Mouse (Mus musculus) liver, adult (tissue): ENCODE data around the gene Gc.

ENCODE experiments used
- GATA4 ChIP-seq: IDR thresholded peaks from 2 replicates; pipeline ENCODE4 v1.6.1; 2014; ENCODE audit warnings: mild to moderate bottlenecking, low read length; ENCODE audit not compliant: insufficient replicate concordance

Gc gene

DNA sequence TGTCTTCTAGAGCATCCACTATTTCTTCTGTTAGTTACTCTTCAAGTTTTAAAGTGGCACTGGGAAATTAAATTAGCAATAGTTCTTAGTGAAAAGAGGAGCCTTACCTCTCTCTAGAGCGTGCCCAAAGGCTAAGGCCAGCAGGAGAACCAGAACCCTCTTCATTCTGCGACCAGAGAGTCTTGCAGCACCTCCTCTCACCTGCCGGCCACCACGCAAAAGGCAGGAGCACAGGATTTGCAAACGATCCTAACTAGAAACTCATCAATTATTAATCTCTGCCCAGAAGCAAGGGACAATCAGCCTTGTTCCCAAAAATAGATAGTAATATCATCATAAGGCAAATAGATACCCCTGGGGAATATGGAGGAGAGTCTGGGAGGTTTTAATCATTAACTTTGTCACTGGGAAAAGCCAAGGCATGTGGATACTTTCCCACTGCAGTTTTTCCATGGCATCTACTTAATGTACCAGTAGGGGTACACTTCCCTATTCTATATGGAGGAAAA is at the start of gene Gc:
Gene Gc (minus strand): TSS at position 345 of the 509 bp plus-strand sequence.
- no peak for TF ChIP-seq GATA4

- no peak for TF ChIP-seq GATA4
These were observed 42.5 kb upstream of the Gc start for GRCm38 (mm10) chr5:89500182-89500581.

DNA sequence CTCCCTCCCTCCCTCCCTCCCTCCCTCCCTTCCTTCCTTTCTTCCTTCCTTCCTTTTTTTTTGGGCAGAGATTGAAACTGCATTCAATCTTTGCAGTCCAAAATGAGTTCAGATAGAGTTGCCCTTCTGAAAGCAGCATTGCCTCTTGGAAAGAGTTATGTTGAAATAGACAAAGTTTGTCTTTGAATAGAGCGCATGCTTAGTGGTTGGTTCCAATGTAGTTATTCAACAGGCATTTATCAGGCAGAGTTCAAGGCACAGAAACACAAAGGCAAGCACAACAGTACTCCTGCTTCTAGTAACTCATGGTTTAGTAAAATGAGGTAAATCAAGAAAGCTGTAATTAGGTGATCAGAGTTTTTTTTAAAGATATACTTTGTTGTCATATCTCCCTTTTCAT is 34.9 kb upstream of the Gc start:
- TF ChIP-seq GATA4, result no peak

DNA sequence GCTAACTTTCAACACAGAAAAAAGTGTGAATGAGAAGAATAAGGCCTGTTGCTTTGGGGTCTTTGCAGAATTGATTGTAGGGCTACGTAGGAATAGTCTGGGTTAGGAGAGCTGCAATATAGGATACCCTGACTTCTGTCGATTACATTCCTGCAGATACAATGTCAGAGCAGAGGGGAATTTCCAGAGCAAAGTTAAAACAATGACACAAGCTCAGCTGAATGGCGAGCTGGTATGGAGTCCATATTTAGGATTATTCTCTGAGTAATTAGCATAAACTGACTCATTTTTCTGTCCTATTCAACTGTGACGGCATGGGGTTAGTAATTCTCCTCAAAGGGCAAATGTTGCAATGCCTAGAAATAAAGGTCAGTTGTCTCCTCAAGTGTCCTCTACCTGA is 12.8 kb upstream of the Gc start:
- TF ChIP-seq GATA4, result no peak

DNA sequence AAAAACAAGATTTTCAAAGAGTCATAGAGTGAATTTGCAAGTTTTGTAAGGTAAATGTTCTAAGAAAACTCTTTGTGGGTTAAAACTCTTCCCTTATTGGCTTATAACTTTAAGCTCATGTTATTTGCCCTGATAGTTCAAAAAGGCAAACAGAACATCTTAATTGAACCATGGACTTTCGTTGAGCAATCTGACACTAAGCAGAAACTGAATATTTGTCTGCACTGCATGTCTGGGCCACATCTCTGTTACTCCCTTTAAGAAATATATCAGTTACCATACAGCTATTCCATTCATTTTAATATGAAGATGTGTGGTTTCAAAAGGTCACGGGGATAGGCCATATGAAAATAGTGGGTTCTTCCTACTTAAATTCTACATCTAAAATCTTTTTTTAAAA is 10.2 kb upstream of the Gc start:
- TF ChIP-seq GATA4, result no peak

- no peak for TF ChIP-seq GATA4
These were observed 9.3 kb upstream of the Gc start for GRCm38 (mm10) chr5:89467045-89467444.

GRCm38 (mm10) chr5:89466275-89466674 is 8.6 kb upstream of the Gc start:
- no peak for TF ChIP-seq GATA4

GRCm38 (mm10) chr5:89461817-89462216 is 4.1 kb upstream of the Gc start:
- TF ChIP-seq GATA4, result no peak

- TF ChIP-seq GATA4, result no peak
These were observed 1.9 kb upstream of the Gc start for GRCm38 (mm10) chr5:89459591-89459990.

GRCm38 (mm10) chr5:89458987-89459386 is 1.3 kb upstream of the Gc start:
- TF ChIP-seq GATA4, result peak; percentile 52; the same call in 1 of the 2 replicates

- TF ChIP-seq GATA4, result no peak
These were observed 2.2 kb downstream of the Gc start for GRCm38 (mm10) chr5:89455526-89455925.

DNA sequence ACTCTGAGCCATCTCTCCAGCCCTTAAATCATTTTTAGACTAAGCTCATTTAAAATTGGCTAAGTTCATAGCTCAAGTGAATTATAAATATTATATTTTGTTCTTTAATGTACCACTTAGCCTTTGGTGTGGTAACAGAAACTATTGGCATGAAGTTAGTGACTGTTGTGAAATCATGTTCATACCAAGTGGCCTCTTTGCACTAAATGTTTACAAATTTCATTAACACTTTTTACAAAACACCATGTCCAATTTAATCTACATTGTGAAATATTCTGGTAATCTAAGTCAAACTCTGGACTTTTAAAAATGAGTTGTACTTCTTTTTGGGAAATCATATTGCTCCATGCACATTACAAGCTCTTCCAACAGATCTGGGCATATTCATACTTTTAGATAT is 6.9 kb downstream of the Gc start:
- TF ChIP-seq GATA4, result no peak; the same call in 1 of the 2 replicates

DNA sequence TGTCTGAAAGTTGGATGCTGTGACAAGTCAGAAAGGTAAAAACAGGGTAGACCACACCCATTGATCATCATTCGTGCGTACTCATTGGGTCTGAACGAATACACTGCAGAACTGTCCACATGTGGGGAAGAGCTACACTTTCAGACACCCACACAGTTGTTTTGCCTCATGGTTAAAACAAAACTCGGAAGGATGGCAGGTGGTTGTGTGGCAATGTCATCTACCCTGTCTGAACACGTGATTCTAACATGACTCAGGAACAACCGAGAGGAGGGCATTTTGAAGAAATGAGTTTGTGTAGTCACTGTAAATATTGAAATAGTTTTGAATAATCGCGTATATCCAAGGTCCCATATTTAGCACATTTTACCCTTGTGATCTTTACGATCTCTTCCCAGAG is 8.4 kb downstream of the Gc start:
- no peak for TF ChIP-seq GATA4

DNA sequence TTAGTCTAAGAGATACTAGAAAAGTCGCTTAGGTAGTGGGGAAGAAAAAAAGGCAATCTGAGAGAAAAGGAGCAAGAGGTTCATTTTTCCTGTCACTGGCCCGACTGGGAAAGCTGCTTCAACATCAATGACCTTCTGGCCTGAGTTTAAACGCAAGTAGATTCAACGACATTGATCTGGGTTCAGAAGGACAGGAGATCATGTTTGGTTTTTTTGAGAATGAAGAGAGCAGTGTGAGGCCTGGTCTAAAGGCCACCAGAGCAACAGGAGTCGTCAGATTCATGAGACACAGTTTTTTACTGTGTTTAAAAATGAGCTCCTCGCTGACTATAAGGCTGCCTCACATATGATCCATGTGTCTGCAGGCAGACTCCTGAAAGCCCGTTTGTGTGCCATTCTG is 9.7 kb downstream of the Gc start:
- TF ChIP-seq GATA4, result no peak

DNA sequence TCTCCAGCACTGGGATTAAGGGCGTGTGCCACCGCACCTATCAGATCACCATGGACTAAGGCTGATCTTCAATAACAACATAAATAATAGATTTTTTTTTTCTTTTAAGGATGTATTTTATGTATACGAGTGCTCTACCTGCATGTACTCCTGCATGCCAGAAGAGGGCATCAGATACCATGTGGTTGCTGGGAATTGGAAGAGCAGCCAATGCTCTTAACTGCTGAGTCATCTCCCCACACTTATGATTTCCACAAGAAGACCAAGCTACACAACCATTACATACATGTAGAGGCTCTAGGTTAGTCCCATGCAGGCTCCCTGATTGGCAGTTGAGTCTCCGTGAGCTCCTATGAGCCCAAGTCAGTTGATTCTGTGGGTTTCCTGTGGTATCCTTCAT is 13.3 kb downstream of the Gc start:
- TF ChIP-seq GATA4, result no peak

DNA sequence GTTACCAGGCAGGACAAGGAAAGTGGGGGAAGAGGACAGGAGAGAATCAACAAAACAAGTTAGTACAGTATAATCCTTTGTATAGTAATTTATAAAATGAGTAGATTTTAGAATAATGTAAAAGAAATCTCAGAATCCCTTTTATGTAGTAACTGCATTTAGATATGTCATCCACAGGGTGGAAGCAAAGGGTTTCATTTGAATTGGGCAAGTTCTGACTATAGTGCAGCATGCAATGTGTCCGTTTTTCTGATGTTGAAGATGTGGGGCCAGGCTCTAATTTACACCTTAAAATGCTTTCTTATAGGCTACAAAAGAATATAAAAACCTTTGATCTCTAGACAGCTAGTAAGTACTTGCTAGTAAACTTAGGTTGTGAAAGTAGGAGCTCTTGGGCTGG is 46.2 kb downstream of the Gc start:
- no peak for TF ChIP-seq GATA4

GRCm38 (mm10) chr5:89407376-89408082 is 50.2 kb downstream of the Gc start:
- no peak for TF ChIP-seq GATA4
